Mouse (Mus musculus): Measurements from ENCODE around the gene Alg11.

DNA sequence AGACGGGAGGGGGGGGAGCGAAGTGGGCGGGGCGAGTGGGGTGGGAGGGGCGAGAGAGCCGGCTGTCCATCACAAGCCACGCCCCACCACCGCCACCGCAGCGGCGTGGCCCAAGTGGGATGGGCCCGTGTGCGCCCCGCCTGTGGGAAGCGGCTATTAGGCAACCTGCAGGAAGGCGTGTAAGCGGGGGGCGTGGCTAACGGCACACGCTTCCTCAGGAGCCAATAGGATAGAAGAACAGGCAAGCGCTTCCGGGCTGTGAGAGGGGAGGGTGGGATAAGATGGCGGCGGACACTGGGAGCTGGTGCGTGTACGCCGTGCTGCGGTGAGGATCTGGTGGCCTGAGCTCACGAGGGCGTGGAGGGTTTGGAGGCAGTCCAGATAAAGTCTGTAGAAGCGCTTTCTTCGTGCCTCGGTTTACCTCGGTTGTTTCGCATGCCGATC, at the start of gene Alg11:
- TF ChIP-seq CTCF (IDR thresholded peaks at IDR 0.05; ENCODE audit: insufficient read depth, low read depth, low read length) (no peak), POLR2A (IDR thresholded peaks at IDR 0.05; ENCODE audit: insufficient read depth, low read depth, low read length) (peak; percentile 73)
